Mouse (Mus musculus): ENCODE results near the gene Gnao1. TPM values are rescaled to one million over a fixed set of nuclear protein-coding genes. Genes with fewer than 3 reads are reported as not detected.

The Gnao1 gene
- polyA plus RNA-seq, 2 experiments, result 0.14 to 0.37 TPM

DNA sequence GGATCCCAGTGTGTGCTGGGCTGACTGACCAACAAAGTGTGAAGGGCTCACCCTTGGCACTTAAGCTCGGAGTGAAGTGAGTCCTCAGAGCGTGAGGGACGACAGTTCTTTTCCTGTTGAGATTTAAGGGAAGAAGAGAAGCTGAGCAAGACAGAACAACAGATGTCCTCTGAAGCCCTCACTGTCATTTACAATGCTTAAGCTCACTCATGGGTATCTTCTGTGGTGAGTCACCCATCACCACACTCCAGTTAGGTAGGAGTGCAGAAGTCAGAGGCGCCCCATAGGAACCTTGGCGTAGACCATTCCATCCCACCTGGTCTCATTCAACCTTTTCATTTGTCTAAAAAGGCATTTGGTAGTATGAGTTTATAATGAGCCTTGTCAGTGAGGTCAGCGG is 71.6 kb downstream of the Gnao1 start:
- no peaks in the 10 kb centered on the region for H3K27me3 ChIP-seq (ENCODE audit: control insufficient read depth, insufficient read depth, low read length)
- ATAC-seq (ENCODE audit: insufficient read depth) (no peak), DNase-seq (ENCODE audit: low read depth in 3 of 3, low spot score in 3 of 3) (no peak)
- H3K4me3 ChIP-seq (ENCODE audit: insufficient read depth in 1 of 2, low read depth in 2 of 2, low read length in 2 of 2), result no peak overlapping the region
- H3K4me2 ChIP-seq (ENCODE audit: low read depth), result no peak overlapping the region
- H3K4me1 ChIP-seq (replicated peaks; ENCODE audit: control insufficient read depth in 2 of 2, insufficient read depth in 2 of 2, low read length in 1 of 2), result no peaks in the 10 kb centered on the region
- no peak overlapping the region for H3K9ac ChIP-seq (replicated peaks)
- no peaks in the 10 kb centered on the region for H3K9me3 ChIP-seq (ENCODE audit: control insufficient read depth, low read length)
- 55% methylated on average over 6 of the region's 6 CpGs for WGBS (ENCODE audit: insufficient replicate concordance)
- H3K36me3 ChIP-seq (replicated peaks; ENCODE audit: control insufficient read depth, insufficient read depth, low read depth), result no peaks in the 10 kb centered on the region
- no peak overlapping the region for H3K27ac ChIP-seq
- TF ChIP-seq EP300 (IDR thresholded peaks at IDR 0.05; ENCODE audit: low read depth) (no peak), CTCF (IDR thresholded peaks at IDR 0.05; ENCODE audit: low read depth) (no peak)

GRCm38 (mm10) chr8:93883241-93883640 is 73.5 kb downstream of the Gnao1 start:
- Histone ChIP-seq H3K9me3 (ENCODE audit: control insufficient read depth, low read length) (no peaks in the 10 kb centered on the region), H3K4me2 (ENCODE audit: low read depth) (no peak overlapping the region), H3K4me3 (ENCODE audit: insufficient read depth in 1 of 2, low read depth in 2 of 2, low read length in 2 of 2) (no peak overlapping the region), H3K27ac (no peak overlapping the region), H3K9ac (replicated peaks) (no peak overlapping the region), H3K4me1 (replicated peaks; ENCODE audit: control insufficient read depth in 2 of 2, insufficient read depth in 2 of 2, low read length in 1 of 2) (no peaks in the 10 kb centered on the region), H3K36me3 (replicated peaks; ENCODE audit: control insufficient read depth, insufficient read depth, low read depth) (no peaks in the 10 kb centered on the region), H3K27me3 (ENCODE audit: control insufficient read depth, insufficient read depth, low read length) (no peaks in the 10 kb centered on the region)
- ATAC-seq (ENCODE audit: insufficient read depth), result no peak
- DNase-seq (ENCODE audit: low read depth in 3 of 3, low spot score in 3 of 3), result no peak
- TF ChIP-seq CTCF (IDR thresholded peaks at IDR 0.05; ENCODE audit: low read depth), result no peak
- no peak for TF ChIP-seq EP300 (IDR thresholded peaks at IDR 0.05; ENCODE audit: low read depth)

DNA sequence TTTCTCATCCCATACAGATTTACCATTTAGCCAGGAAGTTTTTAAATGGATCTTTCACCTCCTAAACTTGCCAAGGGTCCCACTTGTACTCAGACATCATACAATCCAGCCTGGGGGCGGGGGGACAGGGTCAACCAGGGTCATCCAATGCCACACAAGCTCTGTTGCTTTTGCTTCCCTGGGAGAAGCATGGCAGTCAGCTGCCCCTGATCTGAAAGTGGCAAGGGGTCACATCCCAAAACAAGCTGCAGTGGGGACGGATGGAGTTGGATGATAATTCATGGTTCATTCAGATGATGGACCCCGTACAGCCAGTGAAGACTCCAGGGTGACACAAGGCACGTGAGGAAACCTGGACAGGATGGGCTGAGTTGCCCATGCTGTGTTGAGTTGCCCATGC is 74.0 kb downstream of the Gnao1 start:
- no peak for DNase-seq (ENCODE audit: low read depth in 3 of 3, low spot score in 3 of 3)
- H3K9me3 ChIP-seq (ENCODE audit: control insufficient read depth, low read length), result no peaks in the 10 kb centered on the region
- H3K9ac ChIP-seq (replicated peaks), result no peak overlapping the region
- no peak overlapping the region for H3K27ac ChIP-seq
- H3K4me2 ChIP-seq (ENCODE audit: low read depth), result no peak overlapping the region
- H3K27me3 ChIP-seq (ENCODE audit: control insufficient read depth, insufficient read depth, low read length), result no peaks in the 10 kb centered on the region
- no peak overlapping the region for H3K4me3 ChIP-seq (ENCODE audit: insufficient read depth in 1 of 2, low read depth in 2 of 2, low read length in 2 of 2)
- TF ChIP-seq EP300 (IDR thresholded peaks at IDR 0.05; ENCODE audit: low read depth) (no peak), CTCF (IDR thresholded peaks at IDR 0.05; ENCODE audit: low read depth) (no peak)
- no peak for ATAC-seq (ENCODE audit: insufficient read depth)
- H3K36me3 ChIP-seq (replicated peaks; ENCODE audit: control insufficient read depth, insufficient read depth, low read depth), result no peaks in the 10 kb centered on the region
- WGBS (ENCODE audit: insufficient replicate concordance), result 51% methylated on average over 4 of the region's 4 CpGs
- H3K4me1 ChIP-seq (replicated peaks; ENCODE audit: control insufficient read depth in 2 of 2, insufficient read depth in 2 of 2, low read length in 1 of 2), result 0 out of 4 replicates have a peak, but pooled peaks cover 0 to 3% of the 10 kb centered on the region in 2 experiments

GRCm38 (mm10) chr8:93884316-93884715 is 74.5 kb downstream of the Gnao1 start:
- DNase-seq (ENCODE audit: low read depth in 3 of 3, low spot score in 3 of 3) (no peak), ATAC-seq (ENCODE audit: insufficient read depth) (no peak)
- H3K9ac ChIP-seq (replicated peaks), result no peak overlapping the region
- H3K4me2 ChIP-seq (ENCODE audit: low read depth), result no peak overlapping the region
- H3K36me3 ChIP-seq (replicated peaks; ENCODE audit: control insufficient read depth, insufficient read depth, low read depth), result no peaks in the 10 kb centered on the region
- H3K27me3 ChIP-seq (ENCODE audit: control insufficient read depth, insufficient read depth, low read length), result no peaks in the 10 kb centered on the region
- 0 out of 4 replicates have a peak, but pooled peaks cover 0 to 3% of the 10 kb centered on the region in 2 experiments for H3K4me1 ChIP-seq (replicated peaks; ENCODE audit: control insufficient read depth in 2 of 2, insufficient read depth in 2 of 2, low read length in 1 of 2)
- WGBS (ENCODE audit: insufficient replicate concordance), result 59% methylated on average over 7 of the region's 7 CpGs
- TF ChIP-seq EP300 (IDR thresholded peaks at IDR 0.05; ENCODE audit: low read depth), result no peak
- TF ChIP-seq CTCF (IDR thresholded peaks at IDR 0.05; ENCODE audit: low read depth), result no peak
- no peak overlapping the region for H3K4me3 ChIP-seq (ENCODE audit: insufficient read depth in 1 of 2, low read depth in 2 of 2, low read length in 2 of 2)
- no peak overlapping the region for H3K27ac ChIP-seq
- H3K9me3 ChIP-seq (ENCODE audit: control insufficient read depth, low read length), result no peaks in the 10 kb centered on the region

GRCm38 (mm10) chr8:93886181-93886580 is 76.4 kb downstream of the Gnao1 start:
- no peak for ATAC-seq (ENCODE audit: insufficient read depth)
- Histone ChIP-seq H3K27ac (no peak overlapping the region), H3K4me2 (ENCODE audit: low read depth) (no peak overlapping the region), H3K9ac (replicated peaks) (no peak overlapping the region), H3K4me1 (replicated peaks; ENCODE audit: control insufficient read depth in 2 of 2, insufficient read depth in 2 of 2, low read length in 1 of 2) (0 out of 4 replicates have a peak, but pooled peaks cover 0 to 3% of the 10 kb centered on the region in 2 experiments), H3K9me3 (ENCODE audit: control insufficient read depth, low read length) (no peaks in the 10 kb centered on the region), H3K4me3 (ENCODE audit: insufficient read depth in 1 of 2, low read depth in 2 of 2, low read length in 2 of 2) (no peak overlapping the region), H3K36me3 (replicated peaks; ENCODE audit: control insufficient read depth, insufficient read depth, low read depth) (no peaks in the 10 kb centered on the region), H3K27me3 (ENCODE audit: control insufficient read depth, insufficient read depth, low read length) (no peaks in the 10 kb centered on the region)
- WGBS (ENCODE audit: insufficient replicate concordance), result 63% methylated on average over 5 of the region's 5 CpGs
- no peak for DNase-seq (ENCODE audit: low read depth in 3 of 3, low spot score in 3 of 3)
- TF ChIP-seq EP300 (IDR thresholded peaks at IDR 0.05; ENCODE audit: low read depth), result no peak
- no peak for TF ChIP-seq CTCF (IDR thresholded peaks at IDR 0.05; ENCODE audit: low read depth)
